7 mouse cellular contexts compared by ENCODE assay signal in genomic region chr2:13792256-13793005, GRCm38 (mm10). TPM values are rescaled to one million over a fixed set of nuclear protein-coding genes. Genes with fewer than 3 reads are reported as not detected.
DNase-seq lines count a peak whose midpoint lies in the region; ATAC-seq and TF ChIP-seq lines count a peak whose summit lies in the region.

No protein-coding gene starts in this region.

- no peak for TF ChIP-seq CTCF in thymus, adult 2 months (IDR thresholded peaks at IDR 0.05; ENCODE audit: borderline replicate concordance, control insufficient read depth, extremely low read depth, insufficient read depth, low read length, poor library complexity)

- H3K9ac ChIP-seq in forebrain, embryonic 15.5 days (replicated peaks): peak overlapping the region; percentile 69; the same call in 1 of the 2 replicates
- H3K9ac ChIP-seq in limb, embryonic 13.5 days: no peak overlapping the region
- no peak overlapping the region; the same call in 1 of the 2 replicates for H3K9ac ChIP-seq in stomach, embryonic 16.5 days (ENCODE audit: low read length)

- no peak for TF ChIP-seq POLR2A in thymus, adult 2 months (IDR thresholded peaks at IDR 0.05; ENCODE audit: control insufficient read depth, extremely low read depth, insufficient read depth, low read length, poor library complexity)

- WGBS in thymus, adult 2 months: 53% methylated on average over 13 of the region's 13 CpGs
- 38% methylated on average over 13 of the region's 13 CpGs for whole genome bisulfite sequencing in forebrain, embryonic 15.5 days
- 48% methylated on average over 13 of the region's 13 CpGs for WGBS in limb, embryonic 13.5 days
- WGBS in stomach, embryonic 16.5 days: 43% methylated on average over 13 of the region's 13 CpGs

- no peaks in the 10 kb centered on the region for H3K9me3 ChIP-seq in forebrain, embryonic 15.5 days
- H3K9me3 ChIP-seq in limb, embryonic 13.5 days: no peaks in the 10 kb centered on the region
- no peaks in the 10 kb centered on the region for H3K9me3 ChIP-seq in stomach, embryonic 16.5 days (replicated peaks; ENCODE audit: control insufficient read depth, low read length)

- peak overlapping the region; percentile 98 for H3K4me2 ChIP-seq in forebrain, embryonic 15.5 days (replicated peaks)
- H3K4me2 ChIP-seq in limb, embryonic 13.5 days (replicated peaks): peak overlapping the region; percentile 94
- H3K4me2 ChIP-seq in stomach, embryonic 16.5 days (ENCODE audit: low read depth, low read length): peak overlapping the region; percentile 98

- H3K27ac ChIP-seq in thymus, adult 2 months (ENCODE audit: control insufficient read depth, insufficient read depth, low read length): no peak overlapping the region
- no peak overlapping the region for H3K27ac ChIP-seq in forebrain, embryonic 15.5 days (replicated peaks)
- no peak overlapping the region for H3K27ac ChIP-seq in limb, embryonic 13.5 days
- H3K27ac ChIP-seq in stomach, embryonic 16.5 days (ENCODE audit: low read length): no peak overlapping the region

- no peak for DNase-seq in thymus, adult 2 months
- DNase-seq in thymus, postnatal 10 days (ENCODE audit: low spot score in 2 of 2): no peak
- DNase-seq in layer of hippocampus, adult 11-12 months (ENCODE audit: low spot score): no peak
- no peak for DNase-seq in gastrocnemius, postnatal 10 days

- no peak; the same call in 1 of the 2 replicates for ATAC-seq in forebrain, embryonic 15.5 days (replicated peaks)
- no peak for ATAC-seq in limb, embryonic 13.5 days (ENCODE audit: low FRiP score, low read depth)
- ATAC-seq in stomach, embryonic 16.5 days (ENCODE audit: insufficient read depth, low FRiP score): no peak

- H3K4me1 ChIP-seq in thymus, adult 2 months (replicated peaks; ENCODE audit: control insufficient read depth, insufficient read depth, low read length): peaks cover 15% of the 10 kb centered on the region
- H3K4me1 ChIP-seq in forebrain, embryonic 15.5 days: peaks cover 9% of the 10 kb centered on the region
- H3K4me1 ChIP-seq in limb, embryonic 13.5 days: no peaks in the 10 kb centered on the region
- H3K4me1 ChIP-seq in stomach, embryonic 16.5 days (ENCODE audit: control insufficient read depth, insufficient read depth, low read length): no peaks in the 10 kb centered on the region

- no peaks in the 10 kb centered on the region for H3K36me3 ChIP-seq in thymus, adult 2 months (ENCODE audit: control insufficient read depth, insufficient read depth, low read length)
- H3K36me3 ChIP-seq in forebrain, embryonic 15.5 days: no peaks in the 10 kb centered on the region
- no peaks in the 10 kb centered on the region for H3K36me3 ChIP-seq in limb, embryonic 13.5 days
- no peaks in the 10 kb centered on the region for H3K36me3 ChIP-seq in stomach, embryonic 16.5 days (ENCODE audit: control insufficient read depth, insufficient read depth, low read length)

- peak overlapping the region; percentile 52 for H3K4me3 ChIP-seq in thymus, adult 2 months (ENCODE audit: control insufficient read depth, insufficient read depth, low read length)
- peak overlapping the region; percentile 78 for H3K4me3 ChIP-seq in forebrain, embryonic 15.5 days
- H3K4me3 ChIP-seq in limb, embryonic 13.5 days: peak overlapping the region; percentile 66
- H3K4me3 ChIP-seq in stomach, embryonic 16.5 days (replicated peaks; ENCODE audit: low read length): peak overlapping the region; percentile 60; the same call in 1 of the 2 replicates

- peaks cover 14% of the 10 kb centered on the region; the same call in 1 of the 2 replicates for H3K27me3 ChIP-seq in thymus, adult 2 months (ENCODE audit: control insufficient read depth, insufficient read depth, low read length)
- peaks cover 17% of the 10 kb centered on the region; the same call in 1 of the 2 replicates for H3K27me3 ChIP-seq in forebrain, embryonic 15.5 days
- H3K27me3 ChIP-seq in limb, embryonic 13.5 days: peaks cover 51% of the 10 kb centered on the region
- H3K27me3 ChIP-seq in stomach, embryonic 16.5 days (ENCODE audit: control insufficient read depth, insufficient read depth, low read length): peaks cover 23% of the 10 kb centered on the region

RNA-seq across cellular contexts. Expression of gene St8sia6, which starts 1.4 kb away (rescaled TPM):
- polyA plus RNA-seq in thymus, adult 2 months (2012; rRNA removed): 1.1 TPM in 2 replicates
- 0.31 and 0.34 TPM in 2 replicates for polyA plus RNA-seq in forebrain, embryonic 15.5 days (2015; fragmentation: Nextera tagmentation; extraction: Ambion mirVana)
- polyA plus RNA-seq in limb, embryonic 13.5 days (2015; fragmentation: Nextera tagmentation; extraction: Ambion mirVana): 1.2 and 1.3 TPM in 2 replicates
- 0.50 and 0.80 TPM in 2 replicates for polyA plus RNA-seq in stomach, embryonic 16.5 days (2015; fragmentation: Nextera tagmentation; extraction: Ambion mirVana)
- under 1 TPM; 0.70 to 0.93 TPM for total RNA-seq in gastrocnemius, postnatal 10 days (2021)
